ENCODE assay signal across 27 mouse cellular contexts in the genomic region with DNA sequence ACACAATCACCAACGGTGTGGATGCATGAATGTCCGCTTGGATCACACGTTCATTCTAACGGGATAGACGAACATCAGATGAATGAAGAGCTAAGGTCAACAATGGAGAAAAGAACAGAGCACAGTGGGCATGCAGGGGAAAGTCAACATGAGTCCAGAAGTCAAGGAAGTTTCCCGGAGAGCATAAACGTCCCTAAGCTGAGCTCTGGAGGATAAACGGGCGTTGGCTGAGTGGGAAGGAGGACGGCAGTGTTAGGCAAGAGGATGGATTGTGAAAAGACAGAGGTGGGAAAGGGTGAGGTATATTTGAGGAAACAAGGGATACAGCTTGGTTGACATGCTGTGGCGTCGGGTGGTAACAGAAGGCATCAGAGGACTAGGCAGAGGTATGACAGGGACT. TPM values are rescaled to one million over a fixed set of nuclear protein-coding genes. Genes with fewer than 3 reads are reported as not detected.
"Had no signal": no experiment of that assay in that cellular context is flagged by ENCODE, and none has a peak within 500 bp of the region (broad histone marks: within the 10 kb centered on the region; RNA-seq: fewer than 3 reads in every experiment).

No protein-coding gene starts in this region.

- H3K27me3 ChIP-seq: heart, embryonic 12.5 days; hindbrain, embryonic 13.5 days; hindbrain, embryonic 15.5 days; limb, embryonic 12.5 days had no signal

- H3K27ac ChIP-seq: heart, embryonic 10.5 days; hindbrain, embryonic 13.5 days; hindbrain, embryonic 15.5 days; hindbrain, postnatal 0 days; layer of hippocampus, adult 2 months; left cerebral cortex, adult 2 months; limb, embryonic 10.5 days; limb, embryonic 12.5 days; liver, embryonic 12.5 days; liver, embryonic 14.5 days had no signal

- H3K4me3 ChIP-seq: heart, embryonic 10.5 days; heart, embryonic 12.5 days; hindbrain, embryonic 13.5 days; hindbrain, embryonic 15.5 days; layer of hippocampus, adult 2 months; left cerebral cortex, adult 2 months; limb, embryonic 10.5 days; limb, embryonic 12.5 days; liver, embryonic 12.5 days had no signal

- DNase-seq: gastrocnemius, postnatal 14 days; gastrocnemius, postnatal 36 days; heart, adult 18-20 months; heart, postnatal 10 days; heart, postnatal 36 days; kidney, adult 11 months; kidney, adult 2 months; kidney, postnatal 10 days; kidney, postnatal 25 days; kidney, postnatal 4 days had no signal

- H3K4me2 ChIP-seq: heart, embryonic 12.5 days; hindbrain, embryonic 13.5 days; hindbrain, embryonic 15.5 days; limb, embryonic 12.5 days; liver, embryonic 12.5 days had no signal

- H3K4me1 ChIP-seq: heart, embryonic 12.5 days; hindbrain, embryonic 13.5 days; hindbrain, embryonic 15.5 days; liver, embryonic 12.5 days had no signal

- H3K9me3 ChIP-seq: heart, embryonic 10.5 days; hindbrain, embryonic 13.5 days; hindbrain, embryonic 15.5 days; limb, embryonic 10.5 days; liver, embryonic 12.5 days had no signal

- ATAC-seq: hindbrain, postnatal 0 days; liver, embryonic 12.5 days had no signal

- H3K9ac ChIP-seq: heart, embryonic 12.5 days; hindbrain, embryonic 13.5 days; hindbrain, embryonic 15.5 days; limb, embryonic 12.5 days; liver, embryonic 12.5 days; liver, embryonic 14.5 days had no signal

- H3K36me3 ChIP-seq: heart, embryonic 10.5 days; heart, embryonic 12.5 days; hindbrain, embryonic 13.5 days; hindbrain, embryonic 15.5 days; limb, embryonic 10.5 days; limb, embryonic 12.5 days; liver, embryonic 12.5 days had no signal

RNA-seq across cellular contexts. Expression of a gene that starts 0.6 kb away (rescaled TPM):
- total RNA-seq: gastrocnemius, adult 18-20 months; gastrocnemius, adult 8-10 months; gastrocnemius, postnatal 14 days; gastrocnemius, postnatal 36 days; heart, adult 18-20 months; heart, adult 8-10 months; heart, postnatal 10 days; heart, postnatal 36 days had no signal
- polyA plus RNA-seq: heart, embryonic 12.5 days; heart, embryonic 14.5 days; hindbrain, embryonic 11.5 days; kidney, embryonic 14.5 days; limb, embryonic 12.5 days had no signal
